Mouse (Mus musculus): Measurements from ENCODE around the gene Kera. TPM values are rescaled to one million over a fixed set of nuclear protein-coding genes. Genes with fewer than 3 reads are reported as not detected.

Kera gene
- polyA plus RNA-seq, 1 experiment from 2014 or later: 198 TPM

- Histone ChIP-seq H3K36me3 (no peaks in the 10 kb centered on the region), H3K4me2 (no peak overlapping the region), H3K4me1 (no peaks in the 10 kb centered on the region), H3K9me3 (no peaks in the 10 kb centered on the region), H3K27ac (no peak overlapping the region), H3K9ac (no peak overlapping the region), H3K4me3 (no peak overlapping the region), H3K27me3 (no peaks in the 10 kb centered on the region)
- ATAC-seq (ENCODE audit: insufficient number of reproducible peaks, low FRiP score, low TSS enrichment, low read depth): no peak
Observed at GRCm38 (mm10) chr10:97603256-97603655, 3.4 kb upstream of the Kera start.

DNA sequence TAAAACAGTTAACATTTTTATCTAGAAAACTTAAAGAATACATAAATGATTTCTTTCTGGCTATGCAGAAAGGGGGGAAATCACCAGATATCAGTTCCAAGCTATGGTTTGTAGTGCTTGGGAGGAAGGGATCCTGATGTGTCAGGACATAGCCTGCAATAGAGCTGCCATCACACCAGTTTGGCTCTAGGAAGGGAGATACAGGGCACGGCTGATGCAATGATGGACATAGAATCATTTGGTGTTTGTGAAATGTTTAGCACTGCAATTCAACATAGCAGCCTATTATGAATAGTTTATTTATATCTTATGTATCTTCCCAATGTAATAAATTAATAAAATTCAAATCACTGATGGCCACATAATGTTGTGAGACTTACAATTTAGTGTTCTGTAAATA lies 15.6 kb downstream of the Kera start:
- H3K27me3 ChIP-seq: no peaks in the 10 kb centered on the region
- H3K4me3 ChIP-seq: no peak overlapping the region
- no peak overlapping the region for H3K27ac ChIP-seq
- no peak for ATAC-seq (ENCODE audit: insufficient number of reproducible peaks, low FRiP score, low TSS enrichment, low read depth)
- 0 out of 2 replicates have a peak, but pooled peaks cover 2% of the 10 kb centered on the region for H3K4me1 ChIP-seq
- H3K4me2 ChIP-seq: no peak overlapping the region
- H3K36me3 ChIP-seq: no peaks in the 10 kb centered on the region
- no peak overlapping the region for H3K9ac ChIP-seq
- 97% methylated on average over 1 of the region's 1 CpGs for WGBS
- no peaks in the 10 kb centered on the region for H3K9me3 ChIP-seq

GRCm38 (mm10) chr10:97624381-97624780 lies 17.7 kb downstream of the Kera start:
- Histone ChIP-seq H3K27ac (no peak overlapping the region), H3K27me3 (no peaks in the 10 kb centered on the region), H3K9me3 (no peaks in the 10 kb centered on the region), H3K4me1 (0 out of 2 replicates have a peak, but pooled peaks cover 2% of the 10 kb centered on the region), H3K36me3 (no peaks in the 10 kb centered on the region), H3K4me2 (no peak overlapping the region), H3K4me3 (no peak overlapping the region), H3K9ac (no peak overlapping the region)
- 14% methylated on average over 2 of the region's 2 CpGs for WGBS
- no peak for ATAC-seq (ENCODE audit: insufficient number of reproducible peaks, low FRiP score, low TSS enrichment, low read depth)

DNA sequence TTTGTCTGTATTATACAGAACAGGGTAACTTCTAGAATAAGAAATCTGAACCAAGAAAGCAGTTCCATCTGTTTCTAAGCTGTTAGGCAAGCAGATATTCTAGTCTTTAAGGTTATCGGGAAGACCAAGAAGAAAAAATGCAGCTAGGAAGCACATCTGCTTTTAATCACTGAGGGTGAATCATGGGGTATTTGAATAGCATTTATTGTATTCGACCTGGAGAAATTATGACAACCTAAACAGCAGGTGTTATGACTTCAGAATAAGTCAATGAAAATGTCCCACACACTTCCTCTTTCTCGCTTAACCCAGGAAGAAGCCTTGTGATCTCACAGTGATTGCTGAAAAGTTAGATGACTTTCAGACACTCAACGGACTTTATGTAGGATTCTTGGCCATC lies 18.4 kb downstream of the Kera start:
- 33% methylated on average over 4 of the region's 4 CpGs for WGBS

GRCm38 (mm10) chr10:97626543-97626942 lies 19.9 kb downstream of the Kera start:
- H3K4me2 ChIP-seq: no peak overlapping the region
- peak overlapping the region; percentile 76; the same call in 1 of the 2 replicates for H3K27ac ChIP-seq
- no peak overlapping the region for H3K9ac ChIP-seq
- H3K9me3 ChIP-seq: no peaks in the 10 kb centered on the region
- 61% methylated on average over 1 of the region's 1 CpGs for WGBS
- H3K27me3 ChIP-seq: no peaks in the 10 kb centered on the region
- H3K4me1 ChIP-seq: 0 out of 2 replicates have a peak, but pooled peaks cover 2% of the 10 kb centered on the region
- no peaks in the 10 kb centered on the region for H3K36me3 ChIP-seq
- no peak overlapping the region for H3K4me3 ChIP-seq
- ATAC-seq (ENCODE audit: insufficient number of reproducible peaks, low FRiP score, low TSS enrichment, low read depth): no peak

More for the DNA sequence above, 18.4 kb downstream of the Kera start:
- peak overlapping the region; percentile 82 for H3K27ac ChIP-seq
- H3K4me2 ChIP-seq: no peak overlapping the region
- no peaks in the 10 kb centered on the region for H3K36me3 ChIP-seq
- H3K9ac ChIP-seq: no peak overlapping the region
- 0 out of 2 replicates have a peak, but pooled peaks cover 2% of the 10 kb centered on the region for H3K4me1 ChIP-seq
- H3K9me3 ChIP-seq: no peaks in the 10 kb centered on the region
- no peak for ATAC-seq (ENCODE audit: insufficient number of reproducible peaks, low FRiP score, low TSS enrichment, low read depth)
- no peak overlapping the region for H3K4me3 ChIP-seq
- H3K27me3 ChIP-seq: no peaks in the 10 kb centered on the region

GRCm38 (mm10) chr10:97631061-97631460 lies 24.4 kb downstream of the Kera start:
- Histone ChIP-seq H3K4me3 (no peak overlapping the region), H3K36me3 (no peaks in the 10 kb centered on the region), H3K4me1 (no peaks in the 10 kb centered on the region), H3K9ac (no peak overlapping the region), H3K4me2 (no peak overlapping the region), H3K9me3 (no peaks in the 10 kb centered on the region), H3K27ac (no peak overlapping the region), H3K27me3 (no peaks in the 10 kb centered on the region)
- ATAC-seq (ENCODE audit: insufficient number of reproducible peaks, low FRiP score, low TSS enrichment, low read depth): no peak
- 75% methylated on average over 3 of the region's 3 CpGs for WGBS

DNA sequence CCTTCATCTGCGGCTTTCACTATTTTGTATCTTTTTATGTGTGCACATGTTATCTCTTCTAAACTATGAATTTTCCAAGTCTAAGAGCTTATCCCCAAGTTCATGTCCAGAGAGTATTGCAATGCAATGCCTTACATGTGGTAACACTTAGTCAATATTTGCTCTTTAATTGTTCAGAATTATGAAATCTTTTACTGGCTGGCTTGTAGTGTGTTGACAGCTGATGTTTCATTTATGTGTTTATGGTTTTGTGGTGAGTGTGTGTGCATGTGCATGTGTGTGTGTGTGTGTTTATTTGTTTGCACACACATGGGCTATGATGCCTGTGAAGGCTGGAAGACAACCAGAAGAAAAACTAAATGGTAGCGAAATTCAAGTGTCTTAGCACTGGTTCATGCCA lies 35.2 kb downstream of the Kera start:
- 84% methylated on average over 2 of the region's 2 CpGs for WGBS
- no peak for ATAC-seq (ENCODE audit: insufficient number of reproducible peaks, low FRiP score, low TSS enrichment, low read depth)
- no peak overlapping the region for H3K9ac ChIP-seq
- H3K4me1 ChIP-seq: no peaks in the 10 kb centered on the region
- H3K36me3 ChIP-seq: no peaks in the 10 kb centered on the region
- no peak overlapping the region for H3K4me3 ChIP-seq
- H3K9me3 ChIP-seq: no peaks in the 10 kb centered on the region
- no peaks in the 10 kb centered on the region for H3K27me3 ChIP-seq
- no peak overlapping the region for H3K4me2 ChIP-seq
- no peak overlapping the region for H3K27ac ChIP-seq

GRCm38 (mm10) chr10:97643768-97644167 lies 37.1 kb downstream of the Kera start, which contains the start of gene Epyc:
Epyc (plus strand) TSS chr10:97644068.
- Histone ChIP-seq H3K27me3 (no peaks in the 10 kb centered on the region), H3K4me1 (no peaks in the 10 kb centered on the region), H3K36me3 (no peaks in the 10 kb centered on the region), H3K27ac (no peak within 1 kb of the TSS), H3K9me3 (no peaks in the 10 kb centered on the region), H3K9ac (no peak within 1 kb of the TSS), H3K4me2 (no peak within 1 kb of the TSS), H3K4me3 (no peak within 1 kb of the TSS)
- 81% methylated on average over 2 of the region's 2 CpGs for WGBS
- no peak for ATAC-seq (ENCODE audit: insufficient number of reproducible peaks, low FRiP score, low TSS enrichment, low read depth)

DNA sequence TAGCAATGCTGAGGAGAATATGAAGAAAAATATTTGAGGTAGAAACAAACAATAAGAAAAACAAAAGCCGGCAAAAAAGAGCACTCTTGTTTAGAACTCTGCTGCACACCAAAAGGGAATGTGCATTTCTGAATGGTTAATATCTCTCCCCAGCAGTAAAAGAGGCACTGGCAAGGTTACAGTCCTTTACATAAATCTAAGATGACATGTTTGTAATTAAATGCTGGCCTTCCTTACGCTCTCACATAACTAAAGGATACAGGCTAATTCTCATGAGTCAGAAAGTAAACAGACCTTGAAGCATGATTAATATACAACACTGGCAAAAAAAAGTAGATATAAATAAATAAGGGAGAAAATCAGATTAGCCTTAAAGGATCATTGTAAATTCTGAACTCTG lies 43.7 kb downstream of the Kera start:
- no peak for ATAC-seq (ENCODE audit: insufficient number of reproducible peaks, low FRiP score, low TSS enrichment, low read depth)
- Histone ChIP-seq H3K36me3 (no peaks in the 10 kb centered on the region), H3K4me2 (no peak overlapping the region), H3K4me3 (no peak overlapping the region), H3K9ac (no peak overlapping the region), H3K4me1 (no peaks in the 10 kb centered on the region), H3K9me3 (no peaks in the 10 kb centered on the region), H3K27ac (0 out of 2 replicates have a peak overlapping the region, but pooled peaks have one; percentile 22), H3K27me3 (no peaks in the 10 kb centered on the region)
- 35% methylated on average over 2 of the region's 2 CpGs for whole genome bisulfite sequencing

DNA sequence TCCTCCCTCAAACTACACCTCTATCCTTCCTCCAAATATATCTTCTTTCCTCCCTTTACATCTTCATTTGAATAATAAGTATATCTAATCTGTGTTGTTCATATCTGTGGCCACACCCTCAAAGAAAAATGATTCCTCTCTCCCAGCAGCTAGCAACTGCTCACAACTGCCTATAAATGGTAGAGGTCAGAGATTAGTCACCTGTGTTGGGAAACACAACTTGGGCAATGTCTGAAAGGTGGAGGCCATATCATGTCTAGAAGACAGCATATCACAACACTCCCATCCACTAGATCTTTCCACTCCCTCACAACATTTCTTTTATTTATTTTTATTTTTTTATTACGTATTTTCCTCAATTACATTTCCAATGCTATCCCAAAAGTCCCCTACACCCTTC lies 52.8 kb downstream of the Kera start:
- ATAC-seq (ENCODE audit: insufficient number of reproducible peaks, low FRiP score, low TSS enrichment, low read depth): no peak
- no peak overlapping the region for H3K4me3 ChIP-seq
- 92% methylated on average over 1 of the region's 1 CpGs for WGBS

More for the DNA sequence above, 52.8 kb downstream of the Kera start:
- Histone ChIP-seq H3K4me1 (no peaks in the 10 kb centered on the region), H3K27me3 (no peaks in the 10 kb centered on the region), H3K9me3 (no peaks in the 10 kb centered on the region), H3K36me3 (no peaks in the 10 kb centered on the region), H3K27ac (no peak overlapping the region), H3K4me2 (no peak overlapping the region), H3K9ac (no peak overlapping the region)

Other genes starting within 250 kb of the Kera start
- 1,005 and 1,033 TPM in 2 replicates for gene Dcn, start 127.3 kb upstream of the Kera start, polyA plus RNA-seq (2015; fragmentation: Nextera tagmentation; extraction: Ambion mirVana)
- gene Lum, start 41.8 kb upstream of the Kera start, polyA plus RNA-seq (2015; fragmentation: Nextera tagmentation; extraction: Ambion mirVana): 666 and 680 TPM in 2 replicates
- 53.5 and 55.8 TPM in 2 replicates for gene Epyc, start 37.2 kb downstream of the Kera start, polyA plus RNA-seq (2015; fragmentation: Nextera tagmentation; extraction: Ambion mirVana)
- not detected in 2 replicates for gene Ccer1, start 86.2 kb downstream of the Kera start, polyA plus RNA-seq (2015; fragmentation: Nextera tagmentation; extraction: Ambion mirVana)
- not detected in 2 replicates for gene C030005K15Rik, start 119.9 kb downstream of the Kera start, polyA plus RNA-seq (2015; fragmentation: Nextera tagmentation; extraction: Ambion mirVana)